ENCODE assay signal across 22 mouse cellular contexts in the genomic region with DNA sequence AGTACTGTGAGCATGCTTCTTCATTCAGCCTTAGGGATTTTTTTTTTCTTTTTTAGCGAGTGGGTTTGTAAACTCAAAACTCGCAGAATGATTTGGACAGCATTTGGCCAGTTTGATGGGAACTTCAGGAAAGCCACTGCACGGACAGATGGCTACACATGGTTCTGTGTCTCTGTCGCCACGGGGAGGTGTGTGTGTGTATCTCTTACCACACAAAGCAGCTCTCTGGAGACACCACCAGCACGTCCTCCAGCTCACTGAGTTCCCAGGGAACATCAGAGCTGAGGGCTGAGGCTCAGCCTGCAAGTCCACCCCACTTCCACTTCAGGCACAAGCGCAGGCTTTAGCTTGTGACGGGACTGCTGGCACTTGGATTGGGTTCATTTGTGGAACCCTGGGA. TPM values are rescaled to one million over a fixed set of nuclear protein-coding genes. Genes with fewer than 3 reads are reported as not detected.
DNase-seq lines count a peak whose midpoint lies in the region; ATAC-seq and TF ChIP-seq lines count a peak whose summit lies in the region.
"Had no signal": no experiment of that assay in that cellular context is flagged by ENCODE, and none has a peak within 500 bp of the region (broad histone marks: within the 10 kb centered on the region; RNA-seq: fewer than 3 reads in every experiment).

No protein-coding gene starts in this region.

- H3K36me3 ChIP-seq in heart, embryonic 14.5 days (ENCODE audit: control insufficient read depth, insufficient read depth, low read length): no peaks in the 10 kb centered on the region
- H3K36me3 ChIP-seq in lung, postnatal 0 days (ENCODE audit: insufficient read depth, low read length): no peaks in the 10 kb centered on the region
- H3K36me3 ChIP-seq in heart, postnatal 0 days (replicated peaks; ENCODE audit: control insufficient read depth, insufficient read depth, low read length): no peaks in the 10 kb centered on the region
- H3K36me3 ChIP-seq: midbrain, embryonic 13.5 days; stomach, embryonic 15.5 days had no signal

- DNase-seq in frontal cortex, postnatal 25 days (ENCODE audit: low spot score in 2 of 2): no peak
- no peak for DNase-seq in heart, adult 11 months
- peak; percentile 46 for DNase-seq in lung, postnatal 0 days (ENCODE audit: low spot score)
- DNase-seq in lung, adult 2 months: no peak
- DNase-seq in heart, postnatal 0 days (ENCODE audit: low spot score): peak; percentile 43
- DNase-seq: adrenal gland, adult 8-10 months; gastrocnemius, postnatal 25 days; kidney, adult 8-10 months; kidney, postnatal 14 days; left cerebral cortex, postnatal 4 days; liver; right cerebral cortex, postnatal 25 days; thymus, adult 18-20 months; thymus, postnatal 4 days had no signal

- no peaks in the 10 kb centered on the region for H3K9me3 ChIP-seq in heart, embryonic 14.5 days (ENCODE audit: control insufficient read depth, low read length)
- H3K9me3 ChIP-seq in lung, postnatal 0 days (ENCODE audit: low read length): no peaks in the 10 kb centered on the region
- no peaks in the 10 kb centered on the region for H3K9me3 ChIP-seq in heart, postnatal 0 days (replicated peaks; ENCODE audit: control insufficient read depth, low read length)
- H3K9me3 ChIP-seq: midbrain, embryonic 13.5 days; stomach, embryonic 15.5 days had no signal

- peak; percentile 91 for ATAC-seq in frontal cortex, adult (ENCODE audit: low TSS enrichment)
- ATAC-seq in heart, embryonic 14.5 days (ENCODE audit: insufficient number of reproducible peaks, insufficient read depth, low FRiP score, low read depth): no peak
- ATAC-seq in lung, postnatal 0 days: peak; percentile 26; the same call in 1 of the 2 replicates
- ATAC-seq in heart, postnatal 0 days (ENCODE audit: insufficient read depth, low read depth): no peak; the same call in 1 of the 2 replicates
- no peak for ATAC-seq in monocyte, adult 5-6 weeks (replicated peaks; ENCODE audit: insufficient number of reproducible peaks, low FRiP score, low TSS enrichment, poor library complexity, severe bottlenecking)
- ATAC-seq: CD4-positive, CD25-positive, alpha-beta regulatory T cell, adult 4 months; Patski had no signal

- TF ChIP-seq POLR2A in lung, adult 2 months (IDR thresholded peaks at IDR 0.05; ENCODE audit: borderline replicate concordance, extremely low read depth, low read depth, low read length): no peak

- no peak overlapping the region for H3K4me3 ChIP-seq in heart, embryonic 14.5 days (ENCODE audit: control insufficient read depth in 1 of 2, insufficient read depth in 1 of 2, low read depth in 1 of 2, low read length in 2 of 2)
- H3K4me3 ChIP-seq in lung, postnatal 0 days (ENCODE audit: low read depth, low read length): no peak overlapping the region
- no peak overlapping the region for H3K4me3 ChIP-seq in lung, adult 2 months (replicated peaks; ENCODE audit: extremely low read depth, low read depth, low read length)
- H3K4me3 ChIP-seq in heart, postnatal 0 days (ENCODE audit: low read depth, low read length): no peak overlapping the region
- H3K4me3 ChIP-seq: left cerebral cortex, adult 2 months; midbrain, embryonic 13.5 days; stomach, embryonic 15.5 days had no signal

- 37% methylated on average over 8 of the region's 8 CpGs for WGBS in heart, embryonic 14.5 days
- WGBS in lung, postnatal 0 days: 57% methylated on average over 8 of the region's 8 CpGs
- 42% methylated on average over 8 of the region's 8 CpGs for WGBS in lung, adult 2 months
- whole genome bisulfite sequencing in heart, postnatal 0 days: 30% methylated on average over 8 of the region's 8 CpGs

- H3K9ac ChIP-seq in heart, embryonic 14.5 days (ENCODE audit: low read length): peak overlapping the region; percentile 65
- H3K9ac ChIP-seq in lung, postnatal 0 days (replicated peaks; ENCODE audit: low read depth): no peak overlapping the region
- no peak overlapping the region for H3K9ac ChIP-seq in heart, postnatal 0 days (replicated peaks; ENCODE audit: low read depth, low read length)
- H3K9ac ChIP-seq: midbrain, embryonic 13.5 days; stomach, embryonic 15.5 days had no signal

- no peak for TF ChIP-seq EP300 in lung, postnatal 0 days (IDR thresholded peaks at IDR 0.05)
- TF ChIP-seq EP300 in heart, postnatal 0 days (IDR thresholded peaks at IDR 0.05; ENCODE audit: low read depth): no peak

- peak overlapping the region; percentile 43 for H3K4me2 ChIP-seq in heart, embryonic 14.5 days (ENCODE audit: low read length)
- no peak overlapping the region for H3K4me2 ChIP-seq in lung, postnatal 0 days (replicated peaks; ENCODE audit: low read depth, low read length)
- 0 out of 2 replicates have a peak overlapping the region, but pooled peaks have one; percentile 2 for H3K4me2 ChIP-seq in heart, postnatal 0 days (ENCODE audit: low read depth, low read length)
- H3K4me2 ChIP-seq: midbrain, embryonic 13.5 days; stomach, embryonic 15.5 days had no signal

- no peak; the same call in 1 of the 2 replicates for TF ChIP-seq CTCF in lung, postnatal 0 days (IDR thresholded peaks at IDR 0.05)
- TF ChIP-seq CTCF in lung, adult 2 months (IDR thresholded peaks at IDR 0.05; ENCODE audit: insufficient read depth, low read length): no peak
- no peak for TF ChIP-seq CTCF in heart, postnatal 0 days (IDR thresholded peaks at IDR 0.05; ENCODE audit: low read depth)

- H3K27ac ChIP-seq in heart, embryonic 14.5 days (replicated peaks in 1 of 2; ENCODE audit: control insufficient read depth in 1 of 2, insufficient read depth in 1 of 2, low read depth in 2 of 2, low read length in 2 of 2): peak overlapping the region; percentile 93 to 98
- H3K27ac ChIP-seq in lung, postnatal 0 days (ENCODE audit: low read length): no peak overlapping the region
- peak overlapping the region; percentile 97 for H3K27ac ChIP-seq in heart, postnatal 0 days (ENCODE audit: low read depth)
- H3K27ac ChIP-seq: left cerebral cortex, adult 2 months; midbrain, embryonic 13.5 days; stomach, embryonic 15.5 days had no signal

- H3K4me1 ChIP-seq in heart, embryonic 14.5 days (ENCODE audit: control insufficient read depth in 2 of 2, insufficient read depth in 2 of 2, low read length in 2 of 2): peaks cover 59 to 78% of the 10 kb centered on the region in 2 experiments
- peaks cover 6% of the 10 kb centered on the region; the same call in 1 of the 2 replicates for H3K4me1 ChIP-seq in lung, postnatal 0 days (ENCODE audit: insufficient read depth, low read depth, low read length)
- H3K4me1 ChIP-seq in lung, adult 2 months (ENCODE audit: control insufficient read depth, insufficient read depth, low read length): peaks cover 26% of the 10 kb centered on the region
- peaks cover 55% of the 10 kb centered on the region for H3K4me1 ChIP-seq in heart, postnatal 0 days (ENCODE audit: control insufficient read depth, insufficient read depth)

- no peaks in the 10 kb centered on the region for H3K27me3 ChIP-seq in heart, embryonic 14.5 days (ENCODE audit: control insufficient read depth, insufficient read depth, low read length)
- no peaks in the 10 kb centered on the region for H3K27me3 ChIP-seq in lung, postnatal 0 days (replicated peaks; ENCODE audit: insufficient read depth, low read length)
- no peaks in the 10 kb centered on the region for H3K27me3 ChIP-seq in heart, postnatal 0 days (ENCODE audit: control insufficient read depth, insufficient read depth, low read length)
- H3K27me3 ChIP-seq: stomach, embryonic 15.5 days had no signal

RNA-seq across cellular contexts. Expression of a gene that starts 22.5 kb away (rescaled TPM):
- 15.1 and 18.5 TPM in 2 replicates for polyA plus RNA-seq in heart, embryonic 14.5 days (2014; fragmentation: Nextera tagmentation; extraction: Ambion mirVana)
- polyA plus RNA-seq in lung, postnatal 0 days (2015; fragmentation: Nextera tagmentation; extraction: Ambion mirVana): 7.9 and 8.5 TPM in 2 replicates
- polyA plus RNA-seq in lung, adult 2 months (2012; rRNA removed): 39.3 and 47.5 TPM in 2 replicates
- total RNA-seq in heart, postnatal 0 days (2014; rRNA removed; ENCODE audit: low replicate concordance): 26.1 and 31.8 TPM in 2 replicates
- 10.8 and 11.7 TPM in 2 replicates for polyA plus RNA-seq in heart, postnatal 0 days (2015; fragmentation: Nextera tagmentation; extraction: Ambion mirVana)
- total RNA-seq in monocyte, adult 5-6 weeks (2017): 6.7 to 45.7 TPM (median 7.8 TPM) in 3 replicates

Comparison
In these comparisons a context has a peak if more than half of its experiments do, and no peak if none do; other contexts are left out.
1. DNase-seq: peak in lung, postnatal 0 days (single experiment) and heart, postnatal 0 days (single experiment); none in frontal cortex, postnatal 25 days (0 of 2), heart, adult 11 months (single experiment) and lung, adult 2 months (single experiment).
2. ATAC-seq: peak in frontal cortex, adult (single experiment) and lung, postnatal 0 days (single experiment); none in heart, embryonic 14.5 days (single experiment), heart, postnatal 0 days (single experiment) and monocyte, adult 5-6 weeks (single experiment).